Mouse (Mus musculus): ENCODE measurements around the gene Pgbd1.
A peak's percentile ranks its signal among the peaks of the same experiment; 100 is the strongest.

Gene Pgbd1

DNA sequence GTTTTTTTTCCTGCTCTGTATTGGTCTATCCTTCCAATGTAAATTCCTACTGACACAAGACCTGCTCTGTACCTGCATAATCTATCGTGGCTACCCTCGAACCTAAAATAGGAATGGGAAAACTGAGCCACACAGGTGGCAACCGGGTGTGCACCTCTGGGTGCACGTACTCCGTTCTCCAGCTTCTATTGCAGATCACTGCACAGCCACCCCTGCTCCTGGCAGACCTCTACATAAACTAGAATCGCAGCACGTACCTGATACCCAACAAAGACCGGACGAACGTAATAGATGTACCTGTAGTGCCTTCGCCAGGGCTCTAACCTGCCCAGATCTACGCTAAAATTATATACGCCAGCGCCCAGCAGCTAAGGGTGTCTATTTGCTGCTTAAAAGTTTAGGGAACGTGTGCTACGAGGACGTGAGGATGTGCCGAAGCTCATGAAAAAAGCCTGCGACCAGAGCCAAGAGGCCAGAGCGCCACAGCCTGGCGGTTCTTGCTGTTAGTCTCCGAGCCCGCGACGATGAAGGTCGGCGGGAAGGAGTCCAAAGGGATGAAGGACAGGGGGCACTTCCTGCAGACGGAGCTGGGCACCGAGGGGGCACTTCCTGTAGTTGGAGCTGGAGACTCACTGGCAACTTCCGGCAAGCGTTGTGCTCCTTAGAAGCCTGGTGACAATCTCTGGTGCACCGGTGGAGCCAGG, at the start of gene Pgbd1:
Pgbd1 (minus strand) TSS at position 556 of the 704 bp plus-strand sequence.
- peak; percentile 93 for DNase-seq

- no peak for DNase-seq
Measured at GRCm38 (mm10) chr13:21486881-21487280, 46.0 kb upstream of the Pgbd1 start.

GRCm38 (mm10) chr13:21478759-21479670, 38.2 kb upstream of the Pgbd1 start, which contains the start of the genes Zkscan4 and Gm10065:
Gene Zkscan4 (plus strand): TSS chr13:21478907.
Gene Gm10065 (minus strand): TSS chr13:21479441.
- peak; percentile 96 for DNase-seq

DNA sequence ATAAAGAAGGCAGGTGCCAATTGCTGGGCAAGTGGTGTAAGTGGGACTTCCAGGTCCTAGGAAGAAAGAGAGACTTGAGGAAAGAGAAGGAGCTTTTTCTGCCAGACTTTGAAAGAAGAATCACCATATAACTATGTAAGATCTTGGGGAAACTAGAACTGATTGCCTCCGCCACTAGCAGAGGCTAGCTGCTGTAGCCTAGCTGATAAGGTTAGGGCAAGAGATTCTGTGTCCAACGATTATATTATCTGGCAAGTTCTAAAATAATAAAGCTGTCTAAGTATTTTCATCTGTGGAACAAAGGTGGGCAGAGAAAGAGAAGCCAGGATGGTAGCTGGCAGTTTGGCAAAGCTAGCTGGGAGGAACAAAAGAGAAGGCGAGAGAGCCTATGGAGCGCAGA, 31.6 kb upstream of the Pgbd1 start:
- peak; percentile 82 for DNase-seq

DNA sequence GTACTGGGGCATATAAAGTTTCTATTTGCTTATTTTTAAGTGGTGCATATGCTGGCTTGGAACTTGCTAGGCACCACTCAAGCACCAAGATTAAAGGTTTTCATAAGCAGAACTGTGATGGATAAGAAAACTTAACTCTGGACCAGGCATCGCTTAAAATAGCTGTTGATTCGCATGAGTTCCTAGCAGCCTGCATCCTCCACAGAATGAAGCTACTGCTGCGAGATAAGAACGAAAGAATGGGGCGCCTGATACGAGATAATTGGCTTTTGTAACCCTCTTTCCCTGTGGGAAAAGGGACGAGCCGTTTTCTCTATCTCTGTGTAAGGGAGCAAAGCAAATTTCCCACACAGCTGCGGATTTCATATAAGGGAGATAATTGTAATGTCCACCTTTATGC, 28.2 kb upstream of the Pgbd1 start:
- DNase-seq = peak; percentile 52

- DNase-seq = peak; percentile 99
Measured at GRCm38 (mm10) chr13:21468061-21469019, 27.5 kb upstream of the Pgbd1 start, which contains the start of gene Nkapl. Gene Nkapl (minus strand): TSS chr13:21468509.

GRCm38 (mm10) chr13:21467336-21467735, 26.5 kb upstream of the Pgbd1 start:
- DNase-seq = peak; percentile 63

- DNase-seq = peak; percentile 63
Measured at GRCm38 (mm10) chr13:21462516-21462915, 21.7 kb upstream of the Pgbd1 start.

- peak; percentile 27 for DNase-seq
Measured at GRCm38 (mm10) chr13:21456347-21456746, 15.5 kb upstream of the Pgbd1 start.

DNA sequence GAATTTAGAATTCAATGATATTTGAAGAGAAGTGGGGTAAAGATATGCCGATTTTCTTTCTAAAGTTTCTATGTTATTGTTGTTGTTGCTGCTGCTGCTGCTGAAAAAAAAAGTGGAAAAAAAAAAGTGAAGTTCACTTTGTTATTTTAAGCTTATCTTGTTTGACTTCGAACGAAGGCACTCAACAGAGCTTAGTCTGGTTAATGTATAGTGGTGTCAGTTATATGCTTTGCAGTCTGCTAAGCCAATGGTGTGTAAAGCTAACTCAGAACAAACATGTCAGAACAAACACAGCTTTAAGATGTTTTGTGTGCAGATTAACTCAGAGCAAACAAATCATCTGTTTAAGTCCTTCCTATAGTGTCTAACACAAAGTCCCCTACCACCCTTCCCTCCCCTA, 13.3 kb upstream of the Pgbd1 start:
- DNase-seq = peak; percentile 21

DNA sequence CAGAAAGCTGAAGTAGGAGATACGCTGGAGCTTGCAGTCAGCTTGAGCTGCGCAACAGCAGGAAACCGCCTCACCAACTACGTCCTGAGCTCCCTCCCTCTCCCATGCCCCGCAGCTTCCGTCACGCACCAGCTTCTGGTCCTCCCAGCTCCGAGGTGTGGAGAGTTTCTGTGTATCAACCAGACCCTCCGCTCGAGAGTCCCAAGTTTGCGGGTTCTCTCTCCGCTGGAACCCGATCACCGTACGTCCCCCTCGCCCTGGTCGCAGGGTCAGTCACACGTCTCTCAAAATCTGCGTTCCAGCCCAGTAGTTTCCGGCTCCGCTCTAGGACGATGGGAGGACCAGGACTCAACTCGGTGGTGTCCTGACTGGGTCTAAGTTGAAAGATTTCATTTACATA, 12.6 kb upstream of the Pgbd1 start, which contains the start of gene Zscan26:
Zscan26 (minus strand) TSS at position 282 of the 400 bp plus-strand sequence.
- DNase-seq = peak; percentile 99

DNA sequence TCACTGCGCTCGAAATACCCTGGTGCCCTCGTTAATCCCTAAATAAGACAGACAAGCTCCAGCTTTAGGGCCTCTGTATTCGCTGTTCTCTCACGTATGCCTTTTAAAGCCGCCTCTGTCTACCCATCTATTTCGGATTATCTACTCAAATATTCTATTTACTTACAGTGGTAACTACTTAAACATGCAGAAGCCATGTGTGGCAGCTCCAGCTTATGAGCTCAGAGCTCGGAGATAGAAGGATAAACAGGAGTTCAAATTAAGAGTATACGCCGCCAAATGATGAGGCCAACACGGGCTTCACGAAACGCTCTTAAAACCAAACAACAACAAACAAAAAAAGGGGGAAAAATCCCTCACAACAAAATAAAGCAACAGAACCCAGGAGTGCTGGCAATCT, 12.2 kb upstream of the Pgbd1 start:
- no peak for DNase-seq

DNA sequence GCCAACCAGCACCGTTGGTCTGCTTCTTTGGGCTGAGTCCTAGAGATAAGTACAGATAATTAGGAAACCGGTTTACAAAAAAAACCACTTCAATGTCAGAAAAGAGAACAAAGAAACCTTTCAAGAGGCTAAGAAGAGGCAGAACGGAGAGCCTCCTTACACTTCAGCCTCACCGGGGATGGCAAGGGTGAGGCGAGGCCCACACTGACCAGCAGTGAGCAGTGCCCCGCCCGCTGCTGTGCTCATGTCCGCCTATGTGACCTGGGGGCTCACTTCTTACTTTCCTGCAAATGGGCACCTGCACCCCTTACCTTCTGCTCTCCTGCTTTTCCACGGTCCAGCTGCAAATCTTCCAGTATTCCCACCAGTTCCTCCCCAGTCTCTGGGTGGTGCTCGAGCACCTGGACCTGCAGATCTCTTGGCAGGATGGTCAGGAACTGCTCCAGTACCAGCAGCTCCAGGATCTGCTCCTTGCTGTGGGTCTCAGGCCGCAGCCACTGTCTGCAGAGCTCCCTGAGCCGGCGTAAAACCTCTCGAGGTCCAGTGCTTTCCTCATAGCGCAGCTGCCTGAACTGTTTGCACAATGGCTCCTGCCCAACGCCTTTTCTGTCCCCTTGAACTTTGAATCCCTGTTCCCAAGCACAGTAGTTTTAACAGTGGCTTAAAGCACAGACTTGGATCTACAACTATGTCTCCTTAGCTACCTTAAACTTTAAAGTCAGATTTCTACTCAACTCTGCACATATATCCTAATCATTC, 7.2 kb upstream of the Pgbd1 start:
- DNase-seq = peak; percentile 68

GRCm38 (mm10) chr13:21446796-21447195, 5.9 kb upstream of the Pgbd1 start:
- peak; percentile 85 for DNase-seq

DNA sequence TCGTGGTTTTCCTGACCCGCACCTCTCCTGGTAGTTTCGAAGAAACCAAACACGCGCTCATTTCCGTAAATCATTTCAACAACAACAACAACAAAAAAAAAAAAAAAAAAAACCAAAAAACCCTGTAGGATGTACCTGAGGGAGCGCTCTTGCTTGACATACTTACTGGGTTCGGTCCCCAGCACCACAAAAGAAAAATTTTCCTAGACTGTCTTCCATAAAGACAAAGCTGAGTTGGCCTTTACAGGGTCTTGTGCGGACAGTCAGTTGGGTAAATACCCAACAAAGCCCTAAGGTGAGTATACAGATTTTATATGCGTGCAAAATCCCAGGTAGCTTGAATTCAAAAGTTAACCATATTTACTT, 332 bp upstream of the Pgbd1 start:
- DNase-seq = no peak

DNA sequence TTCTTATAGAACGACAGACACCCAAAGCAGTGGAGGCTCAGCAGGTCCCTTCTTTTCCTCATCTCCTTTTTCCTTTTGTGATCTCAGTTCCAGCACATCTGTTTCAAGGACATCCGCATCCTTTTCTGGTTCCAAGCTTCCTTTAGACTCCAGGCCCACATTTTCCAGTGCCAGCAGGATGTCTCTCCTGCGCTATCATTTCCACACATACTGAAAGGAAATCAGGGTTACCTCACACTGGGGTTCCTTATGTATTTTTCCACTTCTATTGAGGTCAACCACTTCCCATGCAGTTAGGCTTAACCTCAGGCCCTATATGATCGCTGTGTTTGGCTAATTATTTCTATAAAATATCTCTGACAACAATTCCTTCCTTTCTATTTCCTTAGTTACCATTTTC, 5.4 kb downstream of the Pgbd1 start:
- DNase-seq = peak; percentile 78

GRCm38 (mm10) chr13:21427631-21428030, 13.2 kb downstream of the Pgbd1 start:
- peak; percentile 52 for DNase-seq

GRCm38 (mm10) chr13:21423301-21423700, 17.6 kb downstream of the Pgbd1 start:
- peak; percentile 33 for DNase-seq

DNA sequence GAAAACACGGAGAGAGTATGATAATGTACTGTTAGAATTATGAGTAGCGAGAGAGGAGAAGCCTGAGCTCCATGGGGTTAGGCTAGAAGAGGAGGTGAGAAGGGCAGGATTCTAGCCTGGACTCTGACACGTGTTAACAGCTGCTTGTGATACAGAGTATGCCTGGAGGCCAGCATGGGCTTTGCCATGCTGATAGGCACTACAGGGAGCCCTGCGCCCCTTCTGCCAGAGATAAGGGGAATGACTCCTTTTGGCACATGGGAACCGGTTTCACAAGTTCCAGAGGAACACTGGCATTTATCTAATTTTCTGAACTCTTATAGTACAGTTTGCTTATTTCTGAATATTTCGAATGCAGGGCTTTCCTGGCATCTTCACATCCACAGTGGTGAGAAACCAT, 22.0 kb downstream of the Pgbd1 start:
- peak; percentile 29 for DNase-seq

GRCm38 (mm10) chr13:21417298-21418010, 23.4 kb downstream of the Pgbd1 start:
- DNase-seq = peak; percentile 66

GRCm38 (mm10) chr13:21415750-21416149, 25.1 kb downstream of the Pgbd1 start:
- DNase-seq = no peak

Measured in heart, adult 11 months (tissue).